Mouse (Mus musculus) embryo, embryonic 9.5 days (tissue): ENCODE measurements at regions not wholly inside any gene's neighbourhood (a gene's known extent, or its start where the extent isn't known, plus 50 kb on each side); places are given as distances from the start of the nearest gene placed in this dataset.
A peak's percentile ranks its signal among the peaks of the same experiment; 100 is the strongest.

Source experiments
- DNase-seq: peaks from one replicate; pipeline ENCODE4 v3.0.0-alpha.2; 2017; ENCODE audit errors: extremely low spot score

DNA sequence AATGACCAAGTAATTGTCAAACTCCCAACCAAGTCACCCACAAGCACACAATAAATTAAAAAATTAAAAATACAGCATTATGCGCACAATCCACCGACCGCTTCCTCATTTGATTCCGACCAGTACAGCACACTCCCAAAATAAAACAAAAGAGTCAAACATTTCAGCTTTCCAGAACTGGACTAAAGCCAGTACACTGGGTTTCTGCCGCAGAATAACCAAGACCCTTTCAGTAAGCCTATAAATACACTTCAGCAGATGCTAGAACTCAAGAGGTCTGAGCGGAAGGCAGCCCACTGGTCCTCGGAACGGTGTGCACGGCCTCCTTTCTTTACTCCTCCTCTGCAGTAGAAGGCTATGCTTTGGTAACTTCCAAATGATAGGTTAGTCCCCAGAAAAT, 98.2 kb upstream of the Selenok start:
- DNase-seq: no peak

- DNase-seq: no peak
Observed at GRCm38 (mm10) chr14:29876668-29877067, 91.4 kb upstream of the Selenok start.

- peak; percentile 6 for DNase-seq
Observed at GRCm38 (mm10) chr14:29877671-29878422, 90.3 kb upstream of the Selenok start.

DNA sequence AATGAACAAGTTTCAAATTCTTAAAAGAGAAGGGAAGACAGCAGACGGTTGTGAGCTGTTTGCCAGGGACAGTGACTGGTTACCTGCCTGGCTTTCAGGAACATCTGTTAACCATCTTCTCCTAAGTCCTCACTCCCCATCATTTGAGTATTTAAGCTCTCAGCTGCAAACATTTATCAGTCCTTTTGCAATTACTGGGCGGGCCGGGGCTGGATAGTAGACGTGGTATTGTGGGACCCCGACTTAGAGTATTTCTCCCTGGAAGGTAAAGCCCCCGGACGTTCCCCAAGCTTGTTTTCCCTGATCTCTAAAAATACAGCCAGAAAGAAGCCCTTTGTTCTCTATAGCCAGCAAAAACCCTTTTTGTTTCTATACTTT, 89.7 kb upstream of the Selenok start:
- DNase-seq: no peak

DNA sequence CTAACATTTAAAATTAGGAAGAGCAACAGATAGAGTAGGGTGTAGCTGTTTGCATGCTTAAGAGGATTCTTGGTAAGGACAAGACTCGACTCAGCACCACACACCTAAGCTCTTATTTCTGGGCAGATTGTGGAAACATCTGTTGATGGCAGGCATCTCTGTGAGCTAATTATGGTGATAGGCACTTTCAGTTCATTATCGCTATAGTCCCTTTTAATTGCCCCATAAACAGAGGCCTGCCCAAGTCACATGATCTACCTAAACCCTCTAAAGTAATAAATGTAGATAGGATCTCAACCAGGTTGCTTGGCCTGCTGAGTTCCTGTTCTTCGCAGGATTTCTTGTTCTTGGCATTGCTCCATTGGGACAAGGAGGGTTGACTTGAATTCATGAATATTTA, 88.8 kb upstream of the Selenok start:
- no peak for DNase-seq

DNA sequence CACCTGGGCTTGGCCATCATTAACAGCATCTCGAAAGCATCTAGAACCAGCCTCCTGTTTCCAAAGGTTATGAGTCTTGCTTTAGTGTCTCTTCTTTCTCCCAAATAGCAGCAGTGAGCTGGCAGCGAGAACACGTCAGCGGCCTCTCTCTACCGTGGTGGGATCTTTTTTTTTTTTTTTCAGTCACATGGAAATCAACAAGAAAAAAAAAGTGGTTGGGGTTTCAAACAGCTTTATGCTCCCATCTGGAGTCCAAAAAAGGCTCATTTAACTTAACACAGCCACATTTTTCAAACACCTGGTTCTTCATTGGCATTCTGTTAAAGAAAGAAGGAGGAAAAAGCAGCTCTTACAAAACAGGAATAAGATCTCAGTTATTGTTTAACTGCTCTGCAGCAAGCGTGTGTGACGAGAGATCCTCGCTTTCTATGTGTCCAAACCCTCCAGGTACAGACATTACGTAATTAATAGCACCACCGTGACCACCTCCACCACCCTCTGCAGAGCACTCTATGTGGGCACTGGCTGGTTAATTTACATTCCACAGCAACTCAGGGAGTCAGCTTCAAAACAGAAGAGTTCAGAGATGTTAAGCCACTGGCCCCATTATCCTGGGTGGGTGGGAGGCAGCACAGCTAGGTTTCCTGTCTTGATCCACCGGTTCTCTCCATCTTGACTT, 85.3 kb upstream of the Selenok start:
- no peak for DNase-seq

DNA sequence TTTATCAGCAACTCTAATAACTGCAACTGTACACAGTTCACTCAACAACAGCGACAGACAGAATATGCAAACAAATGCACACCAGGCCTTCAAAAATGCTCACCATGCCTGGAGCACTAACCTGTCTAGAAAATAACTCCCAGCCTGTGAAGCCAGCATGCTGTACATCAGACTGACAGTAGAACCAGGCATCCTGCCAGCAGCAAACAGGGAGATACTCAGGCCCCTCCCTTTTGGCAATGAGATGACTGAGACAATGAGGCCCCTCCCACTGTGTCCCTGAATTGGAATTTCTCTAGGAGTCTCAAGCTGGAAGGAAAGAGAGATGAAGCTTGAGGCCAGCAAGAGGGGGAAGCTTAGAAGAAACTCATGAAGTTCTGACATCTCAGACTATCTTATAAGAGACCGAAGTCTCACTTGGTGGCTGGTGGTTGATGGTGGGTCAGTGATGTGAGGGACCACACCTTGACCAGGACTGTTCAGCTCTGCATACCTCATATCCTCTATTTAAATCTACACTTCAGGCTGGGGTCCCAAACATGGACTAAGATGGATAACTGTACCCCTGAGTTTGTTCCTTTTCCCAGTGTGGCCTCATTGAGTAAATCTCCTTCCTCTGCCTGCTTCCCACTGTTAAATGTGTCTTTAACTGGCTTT, 72.6 kb upstream of the Selenok start:
- no peak for DNase-seq

- DNase-seq: no peak
Observed at GRCm38 (mm10) chr14:29895989-29896675, 72.0 kb upstream of the Selenok start.

DNA sequence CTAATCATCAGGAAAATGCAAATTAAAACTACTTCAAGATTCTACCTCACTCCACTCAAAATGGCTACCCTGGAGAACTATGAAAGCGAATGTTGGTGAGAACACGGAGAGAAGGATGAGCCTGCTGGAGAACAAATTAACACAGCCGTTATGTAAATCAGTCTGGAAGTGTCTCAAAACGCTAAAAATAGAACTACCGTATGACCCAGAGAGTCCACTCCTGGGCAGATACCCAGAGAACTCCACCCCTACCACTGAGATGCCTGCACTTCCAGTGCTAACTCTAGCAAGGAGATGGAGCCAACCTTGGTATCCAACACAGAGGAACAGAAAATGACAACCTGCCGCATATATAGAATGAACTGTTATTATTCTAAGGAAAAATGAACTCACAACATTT, 67.2 kb upstream of the Selenok start:
- no peak for DNase-seq

DNA sequence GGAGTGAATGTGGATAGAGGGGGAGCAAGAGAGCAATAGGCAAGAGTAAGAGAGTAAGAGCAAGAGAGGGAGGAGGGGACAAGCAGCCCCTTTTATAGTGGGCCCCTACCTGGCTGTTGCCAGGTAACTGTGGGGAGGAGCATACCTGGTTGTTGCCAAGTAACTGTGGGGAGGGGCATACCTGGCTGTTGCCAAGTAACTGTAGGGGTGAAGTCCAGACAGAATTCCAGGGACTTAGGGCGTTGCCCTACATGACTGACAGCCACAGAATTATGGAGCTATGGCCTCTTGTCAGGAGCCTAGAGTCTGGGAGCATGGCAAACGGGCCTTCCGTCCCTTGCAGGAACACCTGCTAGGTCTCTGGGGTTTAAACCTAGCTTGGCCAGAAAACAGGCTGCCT, 64.5 kb upstream of the Selenok start:
- DNase-seq: no peak

GRCm38 (mm10) chr14:29904856-29905255, 63.3 kb upstream of the Selenok start:
- DNase-seq: no peak

DNA sequence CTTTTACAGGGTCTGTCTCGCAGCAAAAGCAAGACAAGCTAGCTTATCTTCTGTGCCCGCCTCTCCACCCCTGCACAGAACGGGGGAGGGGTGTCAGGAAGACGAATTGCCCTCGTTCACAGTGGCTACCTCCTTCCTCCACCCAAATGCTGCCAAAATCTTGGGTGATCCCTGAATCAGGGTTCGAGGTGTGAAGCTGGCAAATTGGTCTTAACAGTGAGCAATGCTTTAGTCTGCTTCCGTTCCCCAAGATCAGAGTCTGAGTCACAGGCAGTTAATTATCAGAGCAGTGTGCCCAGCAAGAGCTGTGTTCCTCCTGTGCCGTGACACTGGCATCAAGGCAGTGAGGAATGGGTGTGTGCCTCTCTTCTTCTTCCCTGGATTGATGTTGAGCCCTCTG, 58.4 kb upstream of the Selenok start:
- DNase-seq: no peak
